Mouse (Mus musculus): ENCODE results near the gene 2010111I01Rik.
"Not testable (repeated sequence)": the region's sequence is repeated elsewhere in the genome, so short reads cannot be mapped to it uniquely, and the experiment has no call there.

The 2010111I01Rik gene

GRCm38 (mm10) chr13:63080823-63081222, 116.1 kb downstream of the 2010111I01Rik start:
- no peak for DNase-seq (ENCODE audit: low spot score)

GRCm38 (mm10) chr13:63082555-63083136, 118.0 kb downstream of the 2010111I01Rik start:
- DNase-seq (ENCODE audit: low spot score), result no peak

- DNase-seq (ENCODE audit: low spot score), result not testable (repeated sequence)
Observed at GRCm38 (mm10) chr13:63083139-63083538, 118.4 kb downstream of the 2010111I01Rik start.

- DNase-seq (ENCODE audit: low spot score), result no peak
Observed at GRCm38 (mm10) chr13:63083663-63084062, 119.0 kb downstream of the 2010111I01Rik start.

- DNase-seq (ENCODE audit: low spot score), result no peak
Observed at GRCm38 (mm10) chr13:63087865-63088683, 123.4 kb downstream of the 2010111I01Rik start.

- DNase-seq (ENCODE audit: low spot score), result no peak
Observed at GRCm38 (mm10) chr13:63089513-63089912, 124.8 kb downstream of the 2010111I01Rik start.

- no peak for DNase-seq (ENCODE audit: low spot score)
Observed at GRCm38 (mm10) chr13:63091246-63091645, 126.6 kb downstream of the 2010111I01Rik start.

GRCm38 (mm10) chr13:63092299-63092698, 127.6 kb downstream of the 2010111I01Rik start:
- DNase-seq (ENCODE audit: low spot score), result no peak

- no peak for DNase-seq (ENCODE audit: low spot score)
Observed at GRCm38 (mm10) chr13:63092874-63093273, 128.2 kb downstream of the 2010111I01Rik start.

GRCm38 (mm10) chr13:63093636-63094035, 128.9 kb downstream of the 2010111I01Rik start:
- no peak for DNase-seq (ENCODE audit: low spot score)

GRCm38 (mm10) chr13:63094317-63095131, 129.8 kb downstream of the 2010111I01Rik start:
- DNase-seq (ENCODE audit: low spot score), result no peak

GRCm38 (mm10) chr13:63096764-63097163, 132.1 kb downstream of the 2010111I01Rik start:
- no peak for DNase-seq (ENCODE audit: low spot score)

- DNase-seq (ENCODE audit: low spot score), result no peak
Observed at GRCm38 (mm10) chr13:63097440-63097930, 132.8 kb downstream of the 2010111I01Rik start.

GRCm38 (mm10) chr13:63101761-63102160, 137.1 kb downstream of the 2010111I01Rik start:
- DNase-seq (ENCODE audit: low spot score), result no peak

GRCm38 (mm10) chr13:63102848-63103585, 138.3 kb downstream of the 2010111I01Rik start:
- no peak for DNase-seq (ENCODE audit: low spot score)

GRCm38 (mm10) chr13:63106574-63106973, 141.9 kb downstream of the 2010111I01Rik start:
- DNase-seq (ENCODE audit: low spot score), result no peak

- DNase-seq (ENCODE audit: low spot score), result no peak
Observed at GRCm38 (mm10) chr13:63108601-63109000, 143.9 kb downstream of the 2010111I01Rik start.

- DNase-seq (ENCODE audit: low spot score), result no peak
Observed at GRCm38 (mm10) chr13:63111297-63112042, 146.8 kb downstream of the 2010111I01Rik start.

GRCm38 (mm10) chr13:63112043-63112597, 147.4 kb downstream of the 2010111I01Rik start:
- DNase-seq (ENCODE audit: low spot score), result no peak

- DNase-seq (ENCODE audit: low spot score), result no peak
Observed at GRCm38 (mm10) chr13:63112598-63113372, 148.1 kb downstream of the 2010111I01Rik start.

All from T-cell, adult 2 months (primary cell).